Mouse (Mus musculus): ENCODE data around the gene Rsph3a. TPM values are rescaled to one million over a fixed set of nuclear protein-coding genes. Genes with fewer than 3 reads are reported as not detected.
"Not testable (repeated sequence)": the region's sequence is repeated elsewhere in the genome, so short reads cannot be mapped to it uniquely, and the experiment has no call there.

Gene Rsph3a
- polyA plus RNA-seq, 1 experiment from 2014 or later: 54.1 TPM

DNA sequence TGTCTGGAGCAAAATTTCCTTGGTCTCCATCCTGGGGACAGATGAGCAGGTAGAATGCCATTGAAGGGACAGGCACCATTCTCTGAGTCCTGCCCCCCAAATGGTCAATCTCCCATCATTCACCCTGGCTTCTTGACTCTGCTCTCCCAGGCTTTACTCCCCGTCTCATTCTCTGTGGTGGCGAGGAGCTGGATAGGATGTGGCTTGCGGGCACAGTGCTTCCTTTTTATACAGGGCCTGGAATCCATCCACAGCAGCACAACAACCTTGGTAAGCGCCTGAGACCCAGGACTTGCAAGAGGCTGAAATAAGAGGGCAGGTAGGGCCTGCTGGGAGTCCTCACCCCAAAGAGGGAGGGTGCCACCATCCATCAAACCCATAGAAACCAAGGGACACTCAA is 68.6 kb downstream of the Rsph3a start:
- H3K27me3 ChIP-seq (replicated peaks; ENCODE audit: low read depth, poor library complexity, severe bottlenecking); H3K27ac ChIP-seq (replicated peaks); H3K4me1 ChIP-seq; H3K4me3 ChIP-seq; H3K9me3 ChIP-seq; DNase-seq (ENCODE audit: low spot score); H3K36me3 ChIP-seq (replicated peaks): not testable (repeated sequence)
- WGBS: 97% methylated on average over 4 of the region's 4 CpGs

GRCm38 (mm10) chr17:8022675-8023074 is 77.3 kb downstream of the Rsph3a start:
- not testable (repeated sequence) for H3K9me3 ChIP-seq; DNase-seq (ENCODE audit: low spot score); H3K27me3 ChIP-seq (replicated peaks; ENCODE audit: low read depth, poor library complexity, severe bottlenecking); H3K36me3 ChIP-seq (replicated peaks); H3K4me3 ChIP-seq; H3K4me1 ChIP-seq; H3K27ac ChIP-seq (replicated peaks)
- WGBS: no CpG with 5 or more reads among the region's 6 CpGs

GRCm38 (mm10) chr17:8027475-8028168 is 82.2 kb downstream of the Rsph3a start:
- H3K4me3 ChIP-seq; H3K9me3 ChIP-seq; H3K27me3 ChIP-seq (replicated peaks; ENCODE audit: low read depth, poor library complexity, severe bottlenecking); DNase-seq (ENCODE audit: low spot score); H3K27ac ChIP-seq (replicated peaks); H3K36me3 ChIP-seq (replicated peaks); H3K4me1 ChIP-seq: not testable (repeated sequence)
- WGBS: no CpG with 5 or more reads among the region's 12 CpGs

Other genes with a start within 250 kb of the Rsph3a start
- gene Fndc1, start 118.3 kb upstream of the Rsph3a start, polyA plus RNA-seq (2016; fragmentation: Nextera tagmentation; extraction: Ambion mirVana): 0.60 and 1.3 TPM in 2 replicates
- gene Tagap, start 19.6 kb upstream of the Rsph3a start, polyA plus RNA-seq (2016; fragmentation: Nextera tagmentation; extraction: Ambion mirVana): 0.36 and 0.37 TPM in 2 replicates
- gene Gm49673, start 202.2 kb downstream of the Rsph3a start, polyA plus RNA-seq (2016; fragmentation: Nextera tagmentation; extraction: Ambion mirVana): 0.33 TPM in 1 of 2 replicates, not detected in the other
- gene Rnaset2a, start 202.5 kb downstream of the Rsph3a start, polyA plus RNA-seq (2016; fragmentation: Nextera tagmentation; extraction: Ambion mirVana): 15.5 and 16.0 TPM in 2 replicates
- gene Fgfr1op, start 219.9 kb downstream of the Rsph3a start, polyA plus RNA-seq (2016; fragmentation: Nextera tagmentation; extraction: Ambion mirVana): 54.9 and 58.7 TPM in 2 replicates